Mouse (Mus musculus) thymus, adult 2 months (tissue): ENCODE measurements at regions not wholly inside any gene's neighbourhood (a gene's known extent, or its start where the extent isn't known, plus 50 kb on each side); places are given as distances from the start of the nearest gene placed in this dataset.

Experiments used
- CTCF ChIP-seq: fragments of 200-500 bp; IDR thresholded peaks from 2 replicates; pipeline ENCODE4 v1.5.1; 2012; ENCODE audit warnings: mild to moderate bottlenecking, control low read depth, low read length, moderate library complexity, borderline replicate concordance; ENCODE audit not compliant: control insufficient read depth, poor library complexity, insufficient read depth; ENCODE audit errors: extremely low read depth
- POLR2A ChIP-seq: fragments of 200-500 bp; IDR thresholded peaks from 2 replicates; pipeline ENCODE4 v1.6.1; 2012; ENCODE audit warnings: mild to moderate bottlenecking, low read length, control low read depth, moderate library complexity; ENCODE audit not compliant: control insufficient read depth, poor library complexity, insufficient read depth; ENCODE audit errors: extremely low read depth

- no peak for TF ChIP-seq POLR2A
- no peak for TF ChIP-seq CTCF
These were observed 262.8 kb downstream of the Cxcl12 start for GRCm38 (mm10) chr6:117430876-117431781.
